Mouse (Mus musculus): ENCODE data around the gene Rad23a. TPM values are rescaled to one million over a fixed set of nuclear protein-coding genes. Genes with fewer than 3 reads are reported as not detected.

Gene Rad23a
- total RNA-seq, 2 experiments from 2014 or later, result 59.5 to 72.0 TPM

DNA sequence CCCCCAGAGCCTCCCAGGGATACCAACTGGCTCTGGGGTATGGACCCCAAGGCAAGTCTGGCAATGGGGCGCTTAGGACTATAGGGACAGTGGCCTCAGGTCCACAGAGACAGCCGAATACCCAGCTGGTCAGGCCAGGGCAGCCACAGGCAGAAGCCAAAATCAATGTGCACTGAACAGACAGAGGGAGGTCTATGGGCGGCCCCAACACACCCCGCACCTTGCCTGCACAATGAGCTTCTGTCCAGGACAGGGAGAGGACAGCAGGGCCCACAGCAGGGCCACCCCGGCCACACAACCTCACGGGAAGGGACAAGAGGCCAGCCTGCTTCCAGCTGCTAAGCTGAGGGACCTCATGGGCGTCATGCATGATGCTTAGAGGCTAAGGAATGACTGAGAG, 46.0 kb downstream of the Rad23a start:
- intact Hi-C loops (cut with DNase I), result no loop called here
- DNase-seq (ENCODE audit: low spot score in 2 of 2), result no peak

DNA sequence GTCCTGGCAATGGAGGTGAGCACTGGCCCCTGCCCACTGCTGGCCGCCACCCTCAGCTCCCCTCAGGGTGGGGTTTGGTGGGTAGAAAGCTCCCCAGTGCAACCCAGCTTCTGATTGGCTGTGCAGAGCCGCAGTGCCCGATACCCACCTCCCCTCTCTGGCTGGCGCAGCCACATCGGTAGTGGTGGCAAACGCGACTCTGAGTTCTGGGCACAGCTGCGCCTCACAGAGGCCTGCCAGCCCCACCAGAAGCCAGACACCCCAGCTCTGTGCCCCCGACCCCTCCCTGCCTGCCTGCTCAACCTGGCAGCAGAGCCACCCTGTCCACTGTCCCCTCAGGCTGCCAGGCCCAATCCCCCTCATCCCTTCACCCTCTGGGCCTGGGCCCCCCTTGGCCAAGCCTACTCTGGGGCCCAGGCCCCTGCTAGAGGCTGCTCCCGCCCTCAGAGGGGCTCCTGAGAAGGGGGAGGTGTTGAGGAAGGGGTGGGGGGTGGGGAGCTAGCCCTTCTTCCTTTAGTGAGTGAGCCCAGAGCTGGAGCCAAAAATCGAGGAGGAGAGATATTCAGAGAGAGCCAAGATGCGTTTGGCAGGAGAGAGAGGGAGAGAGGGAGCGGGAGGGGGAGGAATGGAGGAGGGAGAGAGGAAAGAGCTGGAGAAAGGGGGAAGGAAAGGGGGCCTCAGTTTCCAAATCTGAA, 46.5 kb downstream of the Rad23a start:
- intact Hi-C loops (cut with DNase I), result no loop called here
- DNase-seq (ENCODE audit: low spot score in 2 of 2), result peak; percentile 66 to 87

DNA sequence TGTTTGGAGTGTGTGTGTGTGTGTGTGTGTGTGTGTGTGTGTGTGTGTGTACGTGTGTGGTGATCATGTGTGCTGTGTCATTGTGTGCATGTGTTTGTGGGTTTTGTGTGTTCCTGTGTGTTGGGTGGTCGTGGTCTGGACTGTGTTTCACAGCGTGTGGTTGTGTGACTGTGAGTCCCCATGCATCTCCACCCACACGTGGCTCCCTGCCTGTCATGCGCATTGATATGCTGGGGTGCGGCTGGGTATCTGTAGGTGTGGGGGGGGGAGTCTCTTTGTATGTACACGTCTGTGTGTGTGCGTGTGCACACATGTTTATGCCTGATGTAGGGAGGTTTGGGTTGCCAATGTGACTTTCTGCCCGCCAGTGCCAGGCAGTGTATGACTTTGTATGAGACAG, 47.3 kb downstream of the Rad23a start:
- peak in 1 of 2 experiments; percentile 79 for DNase-seq (ENCODE audit: low spot score in 2 of 2)
- intact Hi-C loops (cut with DNase I), result no loop called here

DNA sequence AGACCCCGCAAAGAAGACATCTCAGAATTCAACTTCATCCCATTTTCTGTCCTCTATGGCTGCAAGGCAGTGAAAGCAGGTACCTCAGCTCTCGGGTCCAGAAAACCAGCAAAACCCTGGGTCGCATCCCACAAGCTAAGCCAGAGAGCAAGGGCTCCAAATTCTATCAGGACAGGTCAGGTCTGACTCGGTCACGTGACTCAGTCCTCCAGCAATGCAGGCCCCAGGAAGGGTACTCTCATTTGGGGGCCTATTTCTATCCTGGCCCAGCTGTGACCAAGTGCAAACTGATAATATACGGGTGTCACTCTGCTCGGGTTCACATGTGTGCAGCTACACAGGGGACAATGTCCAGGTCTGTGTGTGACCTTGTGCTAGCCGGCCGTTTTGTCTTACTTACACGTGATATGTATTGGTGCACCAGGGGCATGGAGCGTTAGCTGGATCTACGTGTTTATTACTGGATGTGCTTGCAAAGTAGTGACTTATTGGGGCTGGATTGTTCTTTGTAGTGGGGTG, 48.0 kb downstream of the Rad23a start:
- intact Hi-C loops (cut with DNase I), result no loop called here

DNA sequence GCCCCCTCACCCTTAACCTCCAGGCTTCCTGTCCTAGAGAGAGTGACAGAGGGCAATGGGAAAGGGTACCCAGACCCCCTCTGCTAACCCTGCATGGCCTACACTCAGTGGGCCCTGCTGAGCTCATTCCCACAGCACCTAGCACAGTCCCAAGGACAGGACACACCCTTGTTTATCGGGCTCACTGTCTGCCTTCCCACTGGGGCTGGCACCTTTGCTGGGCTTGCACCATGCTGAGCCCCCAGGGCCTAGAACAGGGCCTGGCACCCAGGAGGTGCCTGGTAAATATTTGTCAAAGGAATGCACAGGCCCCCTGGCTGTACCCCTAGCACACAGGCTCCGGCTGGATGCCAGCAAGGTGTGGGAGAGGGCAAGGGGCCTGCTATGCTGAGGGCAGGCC, 49.9 kb downstream of the Rad23a start:
- intact Hi-C loops (cut with DNase I), result no loop called here

More for the DNA sequence above, 48.0 kb downstream of the Rad23a start:
- DNase-seq (ENCODE audit: low spot score in 2 of 2), result no peak

DNA sequence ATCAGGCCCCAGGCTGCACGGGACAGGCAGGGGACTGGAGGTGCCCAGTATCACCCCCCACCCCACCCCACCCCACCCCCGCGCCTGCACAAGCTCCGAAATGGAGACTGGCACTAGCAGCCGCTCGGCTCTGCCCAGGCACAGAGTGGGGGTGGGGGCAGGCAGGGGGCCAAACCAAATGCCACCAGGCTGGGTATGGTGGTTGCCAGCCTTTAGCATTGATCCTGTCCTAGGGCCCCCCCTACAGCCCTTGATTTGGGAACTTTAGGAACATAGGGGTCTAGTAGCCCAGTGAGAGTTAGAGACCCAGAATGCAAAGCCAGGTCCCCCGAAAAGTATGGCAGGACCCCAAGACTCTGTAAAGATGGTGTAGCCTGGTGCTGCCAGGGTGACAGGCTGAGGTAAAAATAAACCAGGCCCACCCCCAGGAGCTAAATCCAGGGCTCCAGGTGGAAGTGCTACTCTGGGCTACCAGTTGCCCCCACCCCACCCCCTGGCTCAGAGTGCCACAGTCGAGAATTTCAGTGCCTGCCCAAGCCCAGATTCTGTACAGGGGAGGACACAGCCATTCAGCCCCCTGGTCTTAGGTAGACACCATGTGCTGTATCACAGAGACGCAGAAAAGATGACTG, 50.5 kb downstream of the Rad23a start:
- intact Hi-C loops (cut with DNase I), result no loop called here
- DNase-seq (ENCODE audit: low spot score in 2 of 2), result no peak

More for the DNA sequence above, 49.9 kb downstream of the Rad23a start:
- no peak for DNase-seq (ENCODE audit: low spot score in 2 of 2)

DNA sequence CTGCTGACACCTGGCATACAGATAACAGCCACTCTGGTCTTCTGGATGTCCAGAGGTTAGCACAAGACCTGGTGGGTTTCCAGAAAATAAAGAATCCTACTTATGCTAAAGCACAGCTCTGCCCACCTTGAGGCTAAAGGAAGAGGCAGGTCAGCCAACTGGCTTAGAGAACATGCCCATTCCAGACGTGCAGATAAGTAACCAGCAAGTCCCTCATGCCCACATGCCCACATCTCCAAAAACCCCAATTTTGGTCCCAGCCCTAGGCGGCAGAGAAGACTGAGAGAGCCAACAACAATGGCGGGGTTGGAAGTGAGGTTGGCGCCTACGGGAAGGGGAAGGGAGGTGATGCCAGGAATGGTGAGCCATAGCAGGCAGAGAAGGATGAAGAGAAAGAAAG, 51.1 kb downstream of the Rad23a start:
- intact Hi-C loops (cut with DNase I), result no loop called here
- no peak for DNase-seq (ENCODE audit: low spot score in 2 of 2)

DNA sequence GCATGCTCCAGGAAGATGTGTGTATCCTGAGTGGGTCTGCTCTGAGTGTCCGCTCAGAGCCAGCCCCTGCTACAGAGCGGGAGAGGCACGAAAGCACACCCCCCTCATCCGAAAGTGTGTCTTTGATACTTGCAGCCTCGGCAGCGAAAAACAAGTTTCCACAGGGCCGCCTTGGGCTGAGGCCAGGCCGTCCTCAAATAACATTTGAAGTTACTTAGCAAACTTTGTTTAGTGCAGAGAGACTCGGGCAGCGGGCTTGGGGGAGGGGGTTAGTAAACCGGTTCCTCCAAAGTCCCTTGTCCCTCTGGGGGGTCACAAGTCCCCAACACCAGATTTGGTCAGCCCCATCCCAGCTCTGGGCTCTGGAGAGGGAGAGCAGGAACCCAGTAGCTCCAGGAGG, 51.6 kb downstream of the Rad23a start:
- intact Hi-C loops (cut with DNase I), result no loop called here
- peak; percentile 67 to 79 for DNase-seq (ENCODE audit: low spot score in 2 of 2)

DNA sequence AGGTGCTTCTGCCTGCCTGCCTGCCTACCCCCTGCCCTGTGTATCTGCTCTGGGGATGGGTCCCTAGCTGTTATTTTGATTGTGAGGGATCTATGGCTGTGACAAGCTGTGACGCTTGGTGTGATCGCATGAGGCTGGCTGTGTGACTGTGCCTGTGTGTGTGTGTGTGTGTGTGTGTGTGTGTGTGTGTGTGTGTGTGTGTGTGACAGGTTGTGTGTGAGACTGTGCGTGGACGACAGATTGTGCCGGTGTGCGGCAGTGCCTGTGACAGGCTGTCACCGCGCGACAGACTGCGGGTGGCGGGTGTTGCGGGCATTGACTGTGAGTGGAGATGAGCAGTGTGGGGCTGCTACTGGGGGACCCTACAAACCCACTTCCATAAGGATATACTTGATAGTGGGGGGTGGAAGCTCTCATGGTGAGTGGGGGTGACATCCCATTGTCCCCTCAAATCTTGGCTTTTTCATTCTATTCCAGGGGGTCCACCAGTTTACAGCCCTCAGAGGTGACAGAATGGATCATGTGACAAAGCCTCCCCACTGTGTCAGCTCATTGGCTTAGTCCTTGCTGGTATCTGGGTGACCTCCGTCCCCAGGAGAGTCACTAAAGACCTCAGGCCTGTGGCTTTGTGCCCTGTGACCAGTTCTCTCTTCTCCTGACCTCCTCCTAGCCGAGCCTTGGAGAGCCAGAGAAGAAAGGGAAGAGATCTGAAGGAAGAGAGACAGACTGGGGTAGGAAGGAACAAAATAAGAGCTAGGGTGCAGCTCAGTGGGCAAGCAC, 52.8 kb downstream of the Rad23a start:
- DNase-seq (ENCODE audit: low spot score in 2 of 2), result peak; percentile 53 to 78
- intact Hi-C loops (cut with DNase I), result no loop called here

DNA sequence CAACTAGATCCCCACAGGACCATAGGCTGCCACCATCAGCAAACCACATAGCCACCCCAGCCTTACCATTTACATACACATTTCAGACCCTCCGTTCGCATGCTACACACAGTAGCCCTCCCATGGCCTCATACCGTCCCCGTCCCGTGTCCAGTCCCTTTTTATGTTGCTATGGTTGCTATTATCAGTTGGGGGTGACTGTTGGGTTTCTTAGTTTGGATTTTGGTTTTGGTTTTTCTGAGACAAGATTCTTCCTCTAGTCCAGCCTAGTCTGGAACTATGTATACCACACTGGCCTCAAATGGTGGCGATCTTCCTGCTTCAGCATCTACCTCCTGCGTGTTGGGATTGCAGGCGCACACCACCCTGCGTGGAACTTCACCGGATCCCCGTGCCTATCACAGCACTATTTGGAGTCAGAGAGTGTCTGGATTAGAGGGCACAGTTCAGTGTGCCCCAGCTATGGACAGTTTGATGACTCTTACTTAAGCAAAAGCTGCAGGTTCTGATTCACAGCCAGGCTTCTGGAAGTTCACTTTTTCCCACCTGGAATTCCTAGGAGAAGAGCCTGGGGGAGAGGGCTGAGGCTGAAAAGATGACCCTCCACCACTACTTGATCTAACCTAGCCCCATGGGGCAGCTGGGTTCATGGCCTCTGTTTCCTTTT, 53.5 kb downstream of the Rad23a start:
- intact Hi-C loops (cut with DNase I), result no loop called here
- DNase-seq (ENCODE audit: low spot score in 2 of 2), result no peak

DNA sequence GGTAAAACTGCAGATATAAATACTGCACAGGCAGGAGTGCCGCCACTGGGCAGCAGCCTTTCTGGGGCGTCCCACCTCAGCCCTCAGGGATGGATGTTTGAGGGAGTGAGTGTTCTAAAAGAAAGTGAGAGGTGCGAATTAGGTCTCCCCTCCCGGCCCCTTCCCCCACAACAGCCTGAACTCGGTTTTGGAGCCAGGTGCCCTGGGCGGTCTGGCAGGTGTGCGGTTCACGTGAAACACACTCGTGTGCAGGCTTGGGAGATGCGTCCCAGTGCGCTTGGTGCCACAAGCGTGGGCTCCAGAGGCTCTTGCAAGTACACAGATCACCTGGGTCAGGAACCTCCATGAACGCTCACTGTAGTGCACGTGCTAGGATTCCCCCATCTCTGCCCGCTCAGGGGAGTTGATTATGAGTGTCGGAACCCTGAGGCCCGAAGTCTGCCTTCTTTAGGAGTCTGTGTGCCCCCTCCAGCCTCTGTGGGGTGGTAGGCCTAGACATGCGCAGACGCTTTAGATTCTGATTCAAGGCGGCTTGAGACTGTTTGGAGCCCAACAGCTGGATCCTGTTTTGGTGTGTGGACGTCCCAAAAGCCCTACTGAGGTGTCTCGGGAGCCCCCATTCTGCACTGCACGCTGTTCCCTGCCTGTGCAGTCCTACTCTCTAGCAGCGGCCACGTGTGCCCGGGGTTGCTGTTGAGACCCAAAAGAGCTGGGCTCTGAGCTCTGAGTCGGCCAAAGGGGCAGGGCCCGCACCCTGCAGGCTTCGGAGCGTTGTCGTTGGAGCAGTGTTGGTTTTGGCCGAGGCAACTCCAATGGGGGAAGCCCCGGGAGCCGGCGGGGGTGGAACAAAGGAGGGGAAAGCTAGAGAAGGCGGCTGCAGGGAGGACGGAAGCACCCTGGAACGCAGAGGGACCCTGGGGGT, 54.4 kb downstream of the Rad23a start:
- DNase-seq (ENCODE audit: low spot score in 2 of 2), result peak in 1 of 2 experiments; percentile 46
- intact Hi-C loops (cut with DNase I), result no loop called here

DNA sequence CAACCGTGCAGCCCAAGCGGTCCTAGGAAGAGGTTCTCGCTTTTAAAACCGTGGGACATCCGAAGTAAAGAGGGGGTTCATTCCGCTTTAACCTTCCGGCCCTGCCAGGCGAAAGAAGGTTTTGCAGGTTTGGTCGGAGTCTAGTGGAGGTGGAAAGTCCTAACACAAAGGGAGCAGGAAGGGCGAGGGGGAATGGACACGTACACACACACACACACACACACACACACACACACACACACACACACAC, 55.0 kb downstream of the Rad23a start:
- intact Hi-C loops (cut with DNase I), result no loop called here
- DNase-seq (ENCODE audit: low spot score in 2 of 2), result no peak

DNA sequence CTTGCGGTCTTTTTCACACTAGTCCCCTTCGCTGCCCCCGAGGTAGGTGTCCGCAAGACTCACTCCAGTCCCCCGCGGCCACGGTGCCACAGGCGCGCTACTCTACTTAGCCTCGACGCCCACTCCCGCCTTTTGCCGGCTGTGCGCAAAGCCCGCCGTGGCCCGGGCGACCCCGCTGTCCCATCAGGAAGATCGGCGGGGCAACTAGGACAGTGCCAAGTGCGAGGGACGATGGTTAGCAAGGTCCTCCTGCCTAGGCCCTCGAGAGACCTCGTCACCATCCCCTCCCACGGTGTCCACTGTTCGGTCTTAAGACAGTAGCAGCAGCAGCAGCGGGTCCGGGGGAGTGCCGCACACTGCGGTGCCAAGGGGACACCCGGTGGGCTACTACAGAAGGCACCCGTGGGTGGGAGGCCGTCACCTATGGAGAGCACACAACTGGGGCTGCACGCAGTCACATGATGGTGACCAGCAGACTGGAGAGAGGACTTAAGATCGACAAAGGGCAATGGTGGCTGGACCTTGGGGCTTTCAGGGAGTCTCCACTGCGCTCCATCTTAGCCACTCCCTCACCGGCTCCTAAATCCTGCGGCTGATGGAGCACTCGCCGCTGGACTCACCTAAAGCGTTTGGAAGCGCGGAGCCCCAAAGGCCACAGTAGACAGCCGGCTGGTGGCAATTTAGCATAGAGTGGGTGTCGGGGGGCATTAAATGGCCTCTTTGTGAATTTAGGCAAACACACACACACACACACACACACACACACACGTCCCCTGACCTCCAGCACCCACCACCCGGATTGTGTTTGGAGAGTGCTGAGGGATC, 55.6 kb downstream of the Rad23a start:
- intact Hi-C loops (cut with DNase I), result no loop called here
- no peak for DNase-seq (ENCODE audit: low spot score in 2 of 2)

Small RNAs within 50 kb of the gene (microRNA-seq; reads per million reads assigned to microRNA genes)
- gene Mir7069, result 12.4 to 12.5 reads per million in 2 experiments

Other genes starting within 250 kb of the Rad23a start
- gene Ier2, start 177.8 kb downstream of the Rad23a start, total RNA-seq (2021), result 10 to 100 TPM; 12.6 to 14.8 TPM
- gene Trmt1, start 154.4 kb downstream of the Rad23a start, total RNA-seq (2021), result 10 to 100 TPM; 89.3 to 96.7 TPM
- gene Nacc1, start 152.8 kb downstream of the Rad23a start, total RNA-seq (2021), result 10 to 100 TPM; 90.2 to 91.9 TPM
- 1 to 10 TPM; 2.7 to 4.3 TPM for gene Lyl1, start 139.2 kb downstream of the Rad23a start, total RNA-seq (2021)
- not detected for gene G430095P16Rik, start 117.7 kb downstream of the Rad23a start, total RNA-seq (2021)
- 100 to 1,000 TPM; 402 to 429 TPM for gene Nfix, start 40.3 kb downstream of the Rad23a start, total RNA-seq (2021)
- gene Dand5, start 17.8 kb downstream of the Rad23a start, total RNA-seq (2021), result 1 to 10 TPM; 8.0 to 9.6 TPM
- 10 to 100 TPM; 23.4 to 23.6 TPM for gene Gadd45gip1, start 9.1 kb downstream of the Rad23a start, total RNA-seq (2021)
- 100 to 1,000 TPM; 495 to 553 TPM for gene Calr, start 6.3 kb upstream of the Rad23a start, total RNA-seq (2021)
- 10 to 100 TPM; 50.1 to 51.6 TPM for gene Farsa, start 16.3 kb upstream of the Rad23a start, total RNA-seq (2021)
- gene Syce2, start 31.4 kb upstream of the Rad23a start, total RNA-seq (2021), result 10 to 100 TPM; 11.5 to 13.4 TPM
- gene Gcdh, start 53.3 kb upstream of the Rad23a start, total RNA-seq (2021), result 10 to 100 TPM; 36.5 to 38.9 TPM
- not detected for gene Klf1, start 61.3 kb upstream of the Rad23a start, total RNA-seq (2021)
- 1 to 10 TPM; 2.9 TPM for gene Dnase2a, start 67.9 kb upstream of the Rad23a start, total RNA-seq (2021)
- 100 to 1,000 TPM; 139 to 146 TPM for gene Mast1, start 96.7 kb upstream of the Rad23a start, total RNA-seq (2021)
- gene Rtbdn, start 106.3 kb upstream of the Rad23a start, total RNA-seq (2021), result 1 to 10 TPM; 1.6 to 2.1 TPM
- gene Gm49661, start 128.8 kb upstream of the Rad23a start, total RNA-seq (2021), result not detected
- 100 to 1,000 TPM; 402 to 429 TPM for gene Prdx2, start 128.9 kb upstream of the Rad23a start, total RNA-seq (2021)
- gene Rnaseh2a, start 129.1 kb upstream of the Rad23a start, total RNA-seq (2021), result 10 to 100 TPM; 38.1 to 52.0 TPM
- 10 to 100 TPM; 51.5 to 65.4 TPM for gene Junb, start 138.1 kb upstream of the Rad23a start, total RNA-seq (2021)
- gene Hook2, start 149.9 kb upstream of the Rad23a start, total RNA-seq (2021), result 1 to 10 TPM; 7.5 to 8.1 TPM
- not detected for gene Best2, start 173.9 kb upstream of the Rad23a start, total RNA-seq (2021)
- gene Asna1, start 184.6 kb upstream of the Rad23a start, total RNA-seq (2021), result 100 to 1,000 TPM; 116 to 117 TPM
- gene Trir, start 186.2 kb upstream of the Rad23a start, total RNA-seq (2021), result 100 to 1,000 TPM; 128 to 146 TPM
- 100 to 1,000 TPM; 165 to 171 TPM for gene Tnpo2, start 196.2 kb upstream of the Rad23a start, total RNA-seq (2021)
- gene Fbxw9, start 219.4 kb upstream of the Rad23a start, total RNA-seq (2021), result 10 to 100 TPM; 38.3 to 39.9 TPM
- not detected for gene Gm5741, start 227.3 kb upstream of the Rad23a start, total RNA-seq (2021)
- 10 to 100 TPM; 57.9 to 67.6 TPM for gene Dhps, start 231.1 kb upstream of the Rad23a start, total RNA-seq (2021)
- gene Wdr83os, start 240.1 kb upstream of the Rad23a start, total RNA-seq (2021), result 10 to 100 TPM; 52.7 to 53.5 TPM
- 10 to 100 TPM; 27.5 to 36.1 TPM for gene Wdr83, start 240.6 kb upstream of the Rad23a start, total RNA-seq (2021)
- gene Man2b1, start 242.6 kb upstream of the Rad23a start, total RNA-seq (2021), result 10 to 100 TPM; 42.6 to 42.9 TPM

All from left cerebral cortex, postnatal 14 days (tissue).